Mouse (Mus musculus) c-Kit-negative CD71-positive TER-119-positive erythroid progenitor cells, embryonic 14.5 days (primary cell): Measurements from ENCODE around the gene Tenm2.

Source experiments
- DNase-seq: peaks from one replicate; pipeline ENCODE4 v3.0.0-alpha.2; 2013; ENCODE audit warnings: low read depth, low spot score

The Tenm2 gene

GRCm38 (mm10) chr11:37235914-37236600 lies at the start of gene Tenm2:
Tenm2 (minus strand) TSS chr11:37235964.
- no peak for DNase-seq

GRCm38 (mm10) chr11:37285186-37285585 lies 49.4 kb upstream of the Tenm2 start:
- no peak for DNase-seq

- DNase-seq = no peak
These were observed 13.0 kb upstream of the Tenm2 start for GRCm38 (mm10) chr11:37248796-37249195.

GRCm38 (mm10) chr11:37237096-37237725 lies 1.4 kb upstream of the Tenm2 start:
- no peak for DNase-seq

- DNase-seq = no peak
These were observed 878 bp upstream of the Tenm2 start for GRCm38 (mm10) chr11:37236601-37237083.

- no peak for DNase-seq
These were observed 556 bp downstream of the Tenm2 start for GRCm38 (mm10) chr11:37235021-37235795.

GRCm38 (mm10) chr11:37227404-37227803 lies 8.4 kb downstream of the Tenm2 start:
- DNase-seq = no peak

- DNase-seq = no peak
These were observed 8.8 kb downstream of the Tenm2 start for GRCm38 (mm10) chr11:37226943-37227342.

GRCm38 (mm10) chr11:37222737-37223136 lies 13.0 kb downstream of the Tenm2 start:
- no peak for DNase-seq

- DNase-seq = no peak
These were observed 13.7 kb downstream of the Tenm2 start for GRCm38 (mm10) chr11:37222056-37222455.

GRCm38 (mm10) chr11:37220921-37221320 lies 14.8 kb downstream of the Tenm2 start:
- no peak for DNase-seq

GRCm38 (mm10) chr11:37186132-37186531 lies 49.6 kb downstream of the Tenm2 start:
- no peak for DNase-seq

GRCm38 (mm10) chr11:37177426-37177825 lies 58.3 kb downstream of the Tenm2 start:
- no peak for DNase-seq

GRCm38 (mm10) chr11:37153933-37154880 lies 81.6 kb downstream of the Tenm2 start:
- DNase-seq = no peak

GRCm38 (mm10) chr11:37153382-37153781 lies 82.4 kb downstream of the Tenm2 start:
- DNase-seq = no peak

- DNase-seq = no peak
These were observed 85.8 kb downstream of the Tenm2 start for GRCm38 (mm10) chr11:37150011-37150410.

- DNase-seq = no peak
These were observed 91.8 kb downstream of the Tenm2 start for GRCm38 (mm10) chr11:37143996-37144395.

- no peak for DNase-seq
These were observed 92.3 kb downstream of the Tenm2 start for GRCm38 (mm10) chr11:37143478-37143877.

- DNase-seq = no peak
These were observed 106.9 kb downstream of the Tenm2 start for GRCm38 (mm10) chr11:37128893-37129292.

- no peak for DNase-seq
These were observed 117.7 kb downstream of the Tenm2 start for GRCm38 (mm10) chr11:37118058-37118457.

GRCm38 (mm10) chr11:37115188-37115587 lies 120.6 kb downstream of the Tenm2 start:
- no peak for DNase-seq
